Mouse (Mus musculus): ENCODE measurements around the gene Atm.

Gene Atm

GRCm38 (mm10) chr9:53408548-53408947 lies 128.0 kb downstream of the Atm start:
- no peak for DNase-seq

GRCm38 (mm10) chr9:53404753-53405722 lies 131.5 kb downstream of the Atm start:
- peak; percentile 78 for DNase-seq

DNA sequence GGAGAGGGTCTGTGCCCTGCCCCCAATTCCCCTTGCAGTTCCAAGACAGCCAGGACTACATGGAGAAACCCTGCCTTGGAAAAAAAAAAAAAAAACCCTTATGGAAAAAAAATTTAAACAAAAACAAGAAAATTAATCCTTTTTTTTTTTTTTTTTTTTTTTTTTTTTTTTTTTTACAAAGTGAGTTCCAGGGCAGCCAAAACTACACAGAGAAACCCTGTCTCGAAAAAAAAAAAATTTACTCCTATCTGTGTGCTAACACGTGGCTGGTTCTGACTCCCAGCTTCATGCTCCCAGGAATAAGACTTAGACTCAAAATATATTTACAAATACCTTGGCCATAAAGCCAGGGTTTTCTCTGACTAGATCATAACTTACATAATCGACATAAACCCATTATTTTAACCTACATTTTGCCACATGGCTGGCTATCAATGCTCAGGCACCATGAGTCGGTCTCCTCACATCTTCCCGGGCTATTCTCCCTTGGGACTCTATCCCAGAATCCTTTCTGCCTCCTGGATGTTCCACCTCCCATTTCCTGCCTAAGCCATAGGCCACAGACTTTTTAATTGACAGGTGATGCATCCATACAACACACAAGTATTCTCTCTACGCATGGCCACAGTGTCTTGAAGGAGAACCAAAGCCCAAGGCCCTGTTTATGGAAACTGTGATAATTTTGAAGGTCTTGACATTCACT lies 132.3 kb downstream of the Atm start:
- no peak for DNase-seq

DNA sequence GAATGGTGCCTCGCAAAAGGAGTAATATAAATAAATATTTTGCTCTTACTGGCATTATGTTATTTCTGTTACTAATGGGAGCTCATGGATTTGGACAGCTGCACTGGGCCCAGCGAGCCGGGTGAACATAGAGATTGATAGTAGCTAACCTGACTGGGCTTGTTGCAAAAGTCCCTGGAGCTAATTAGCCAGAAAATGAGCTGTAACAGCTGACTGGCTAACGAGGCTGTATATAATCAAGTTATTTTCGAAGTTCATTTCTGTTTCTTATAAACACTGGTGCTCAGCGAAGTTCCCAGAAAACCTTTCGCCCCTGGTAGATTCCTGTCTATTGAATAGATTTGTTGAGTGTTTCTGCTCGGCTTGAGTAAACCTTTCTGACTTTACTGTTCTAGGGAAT lies 133.5 kb downstream of the Atm start:
- peak; percentile 36 for DNase-seq

DNA sequence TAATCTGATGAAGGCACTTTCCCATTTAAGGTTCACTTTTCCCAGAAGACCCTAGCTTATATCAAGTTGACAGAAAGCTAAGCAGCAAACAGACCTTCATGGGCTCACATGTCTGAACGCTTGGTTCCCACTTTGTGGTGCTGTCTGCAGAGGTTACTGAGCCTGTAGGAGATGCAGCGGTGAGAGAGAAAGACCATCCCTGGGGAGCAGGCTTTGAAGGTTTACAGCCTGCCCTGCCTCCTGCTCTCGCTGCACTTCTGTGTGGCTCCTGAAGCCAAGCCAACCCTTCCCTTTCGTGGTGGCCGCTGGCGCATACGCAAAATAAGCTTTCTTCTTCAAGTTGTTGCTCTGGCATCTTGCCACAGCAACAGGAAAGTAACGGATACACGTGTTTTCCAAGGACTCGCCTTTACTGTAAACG lies 134.2 kb downstream of the Atm start, which contains the start of gene 4930550C14Rik:
Gene 4930550C14Rik, plus strand, starts transcription at position 35 of the 421 bp plus-strand sequence.
- DNase-seq: peak; percentile 57

GRCm38 (mm10) chr9:53401146-53401545 lies 135.4 kb downstream of the Atm start:
- peak; percentile 39 for DNase-seq

- DNase-seq: peak; percentile 44
Measured at GRCm38 (mm10) chr9:53400696-53401095, 135.8 kb downstream of the Atm start.

GRCm38 (mm10) chr9:53399537-53399936 lies 137.0 kb downstream of the Atm start:
- DNase-seq: no peak

- DNase-seq: peak; percentile 55
Measured at GRCm38 (mm10) chr9:53398388-53398700, 138.2 kb downstream of the Atm start.

GRCm38 (mm10) chr9:53397685-53398387 lies 138.7 kb downstream of the Atm start:
- DNase-seq: no peak

GRCm38 (mm10) chr9:53390136-53390535 lies 146.4 kb downstream of the Atm start:
- peak; percentile 18 for DNase-seq
